In the genomic region with DNA sequence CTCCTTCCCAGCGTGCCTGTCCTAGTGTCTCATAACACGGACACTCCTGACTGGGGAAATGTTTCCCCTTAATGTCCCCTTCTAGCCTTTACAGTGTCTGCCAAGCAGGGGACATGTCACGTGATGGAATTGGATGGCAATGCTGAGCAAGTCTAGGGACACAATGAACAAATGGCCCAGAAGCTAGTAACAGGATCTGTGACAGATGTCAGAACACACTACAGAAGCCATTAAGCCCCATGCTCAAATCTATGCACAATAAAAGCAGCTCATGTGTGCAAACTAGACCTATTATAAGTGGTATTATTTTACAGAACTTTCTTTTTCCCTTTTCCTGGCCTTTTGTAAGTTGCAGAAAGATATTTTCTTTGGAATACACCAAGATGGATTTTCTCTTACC, we compare ENCODE assay signal across 9 mouse cellular contexts.
"Had no signal": no experiment of that assay in that cellular context is flagged by ENCODE, and none has a peak within 500 bp of the region (broad histone marks: within the 10 kb centered on the region; RNA-seq: fewer than 3 reads in every experiment).

No protein-coding gene starts in this region.

- H3K36me3 ChIP-seq: midbrain, embryonic 12.5 days had no signal

- ATAC-seq: inflammation-experienced regulatory T-cells, adult 6 months; midbrain, embryonic 16.5 days had no signal

- DNase-seq: lung, adult 18-20 months; lung, postnatal 4 days; thymus, adult 18-20 months; thymus, postnatal 14 days had no signal

- H3K4me2 ChIP-seq: midbrain, embryonic 12.5 days had no signal

- H3K9ac ChIP-seq: liver, embryonic 14.5 days; midbrain, embryonic 12.5 days had no signal

- H3K4me1 ChIP-seq: midbrain, embryonic 12.5 days had no signal

- H3K27ac ChIP-seq: left cerebral cortex, adult 2 months; liver, embryonic 14.5 days; midbrain, embryonic 12.5 days had no signal

- H3K27me3 ChIP-seq: midbrain, embryonic 12.5 days had no signal

- H3K4me3 ChIP-seq: left cerebral cortex, adult 2 months; midbrain, embryonic 12.5 days had no signal

- H3K9me3 ChIP-seq: midbrain, embryonic 12.5 days had no signal
